Mouse (Mus musculus) lung, adult 2 months (tissue): Measurements from ENCODE around the gene Zfp984.
"Not testable (repeated sequence)": the region's sequence is repeated elsewhere in the genome, so short reads cannot be mapped to it uniquely, and the experiment has no call there.

Experiments used
- CTCF ChIP-seq: fragments of 200-500 bp; IDR thresholded peaks from 2 replicates; pipeline ENCODE4 v1.5.1; 2011; ENCODE audit warnings: mild to moderate bottlenecking, low read length, control low read depth; ENCODE audit not compliant: insufficient read depth
- POLR2A ChIP-seq: fragments of 200-500 bp; IDR thresholded peaks from 2 replicates; pipeline ENCODE4 v1.6.1; 2011; ENCODE audit warnings: low read depth, mild to moderate bottlenecking, control low read depth, low read length, borderline replicate concordance; ENCODE audit errors: extremely low read depth

DNA sequence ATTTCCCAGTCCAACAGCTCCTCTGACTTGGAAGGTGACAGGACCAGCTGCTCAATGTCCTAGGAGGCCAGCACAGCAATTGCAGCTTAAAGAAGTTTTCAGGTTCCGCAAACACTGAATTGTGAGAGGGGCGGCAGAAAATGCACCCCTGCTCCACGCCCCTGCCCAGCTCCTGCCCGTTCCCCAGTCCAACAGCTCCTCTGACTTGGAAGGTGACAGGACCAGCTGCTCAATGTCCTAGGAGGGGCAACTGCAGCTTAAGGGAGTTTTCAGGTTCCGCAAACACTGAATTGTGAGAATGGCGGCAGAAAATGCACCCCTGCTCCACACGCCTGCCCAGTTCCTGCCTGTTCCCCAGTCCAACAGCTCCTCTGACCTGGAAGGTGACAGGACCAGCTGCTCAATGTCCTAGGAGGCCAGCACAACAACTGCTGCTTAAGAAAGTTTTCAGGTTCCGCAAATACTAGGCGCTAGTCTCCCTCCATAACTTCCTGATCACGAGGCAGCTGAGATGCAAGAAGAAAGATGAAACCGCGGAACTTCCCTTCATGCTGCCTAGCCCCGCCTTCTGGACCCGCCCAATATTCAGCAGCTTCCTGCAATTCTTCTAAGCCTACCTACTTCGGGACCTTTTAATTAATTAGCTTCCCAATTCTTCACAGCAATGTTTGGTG, at the start of gene Zfp984:
- TF ChIP-seq CTCF, result not testable (repeated sequence)
- peak; percentile 22; the same call in 1 of the 2 replicates for TF ChIP-seq POLR2A
